Mouse (Mus musculus): ENCODE results near the gene Higd1c.

DNA sequence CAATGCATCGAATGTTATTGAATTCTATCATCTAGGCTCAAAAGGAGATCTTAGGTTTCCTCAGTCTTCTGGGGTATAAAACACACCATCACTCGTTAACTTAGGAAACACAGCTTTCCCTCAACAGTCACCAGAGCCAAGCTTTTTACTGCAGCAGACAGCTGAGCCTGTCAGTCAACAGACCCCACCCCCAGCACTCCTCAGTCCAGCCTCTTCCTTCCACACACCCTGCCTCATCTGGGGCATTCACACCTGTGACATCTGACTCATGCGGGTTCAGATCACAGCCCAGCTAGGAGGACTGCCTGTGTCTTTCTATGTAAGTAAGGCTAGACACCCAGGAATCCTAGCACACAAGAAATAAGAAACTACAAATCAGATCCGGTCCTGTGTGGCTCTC, 49.7 kb downstream of the Higd1c start:
- no peak for TF ChIP-seq CTCF (IDR thresholded peaks at IDR 0.05; ENCODE audit: low read depth)
- no peak for TF ChIP-seq EP300 (optimal IDR thresholded peaks at IDR 0.05)

Data from stomach, postnatal 0 days (tissue).